Mouse (Mus musculus) heart, postnatal 0 days (tissue): ENCODE data around the gene Sbds. TPM values are rescaled to one million over a fixed set of nuclear protein-coding genes. Genes with fewer than 3 reads are reported as not detected.

Source experiments
- ATAC-seq: fragments of 200-750 bp; cut with Nextera tagmentation; 2 replicates; pipeline ENCODE4 v1.8.0; 2017; ENCODE audit warnings: low read depth, moderate number of reproducible peaks, moderate library complexity; ENCODE audit not compliant: insufficient read depth
- DNase-seq: peaks from one replicate; pipeline ENCODE4 v3.0.0-alpha.2; 2016; ENCODE audit warnings: low spot score
- H3K27ac ChIP-seq: fragments of 300-500 bp; sonication (generic); 2 replicates; pipeline ENCODE4 v1.5.1; 2014; ENCODE audit warnings: low read depth, mild to moderate bottlenecking
- H3K27me3 ChIP-seq: fragments of 300-500 bp; sonication (generic); 2 replicates; pipeline ENCODE4 v1.6.1; 2014; ENCODE audit warnings: low read length, mixed read lengths; ENCODE audit not compliant: control insufficient read depth, insufficient read depth
- H3K36me3 ChIP-seq: fragments of 300-500 bp; sonication (generic); replicated peaks from 2 replicates; pipeline ENCODE4 v1.6.1; 2014; ENCODE audit warnings: low read length, mixed read lengths; ENCODE audit not compliant: control insufficient read depth, insufficient read depth
- H3K4me1 ChIP-seq: fragments of 300-500 bp; sonication (generic); 2 replicates; pipeline ENCODE4 v1.6.1; 2014; ENCODE audit warnings: antibody characterized with exemption; ENCODE audit not compliant: control insufficient read depth, insufficient read depth
- H3K4me2 ChIP-seq: fragments of 300-500 bp; sonication (generic); 2 replicates; pipeline ENCODE4 v1.6.1; 2014; ENCODE audit warnings: low read depth, mild to moderate bottlenecking, low read length, moderate library complexity
- H3K4me3 ChIP-seq: fragments of 300-500 bp; sonication (generic); 2 replicates; pipeline ENCODE4 v1.5.1; 2014; ENCODE audit warnings: low read depth, low read length
- H3K9ac ChIP-seq: fragments of 300-500 bp; sonication (generic); replicated peaks from 2 replicates; pipeline ENCODE4 v1.6.1; 2014; ENCODE audit warnings: low read depth, low read length, mixed read lengths
- H3K9me3 ChIP-seq: fragments of 300-500 bp; sonication (generic); replicated peaks from 2 replicates; pipeline ENCODE4 v1.6.1; 2016; ENCODE audit warnings: low read length; ENCODE audit not compliant: control insufficient read depth
- CTCF ChIP-seq: IDR thresholded peaks from 2 replicates; pipeline ENCODE4 v1.5.1; 2016; ENCODE audit warnings: antibody characterized with exemption, control low read depth, low read depth
- EP300 ChIP-seq: IDR thresholded peaks from 2 replicates; pipeline ENCODE4 v1.6.1; 2016; ENCODE audit warnings: antibody characterized with exemption, low read depth
- WGBS: fragments of 180-500 bp; shearing (Covaris S2); extraction: QIAGEN DNeasy Blood & Tissue Kit; methylation state at CpG from one replicate; pipeline ENCODE4 v1.1.7; 2014; 5-methylcytosine and 5-hydroxymethylcytosine counted together
- polyA plus RNA-seq: library from polyadenylated mRNA; unstranded; fragments of >200 nt; fragmentation: Nextera tagmentation; extraction: Ambion mirVana; gene quantifications from 2 replicates; pipeline ENCODE4 v1.2.1, GENCODE M21; 2015
- total RNA-seq: library from RNA; depleted of rRNA; stranded (reverse); fragments of >200 nt; gene quantifications from 2 replicates; pipeline ENCODE4 v1.2.3, GENCODE M21; 2014; ENCODE audit warnings: low replicate concordance

Gene Sbds
- total and polyA plus RNA-seq, 2 experiments from 2014 or later, result 15.7 to 57.6 TPM

DNA sequence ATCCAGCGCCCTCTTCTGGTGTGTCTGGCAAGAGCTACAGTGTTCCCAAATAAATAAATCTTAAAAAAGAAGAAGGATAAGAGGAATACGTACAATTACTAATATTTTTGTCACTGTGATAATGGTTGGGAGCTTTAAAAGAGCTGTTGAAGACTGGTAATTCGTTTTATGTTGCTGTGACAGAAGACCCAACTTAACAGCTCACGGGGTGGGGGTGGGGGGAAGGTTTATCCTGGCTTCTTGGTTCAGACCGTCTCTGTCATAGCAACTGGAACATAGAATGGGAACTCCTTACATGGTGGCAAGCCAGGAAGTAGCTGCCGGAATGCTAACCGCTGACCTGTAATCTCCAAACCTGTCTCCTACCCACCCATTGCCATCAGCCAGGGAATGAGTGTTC lies 38.5 kb downstream of the Sbds start, which contains the start of gene Tmem248:
Gene Tmem248 (plus strand): TSS at position 301 of the 400 bp plus-strand sequence.
- H3K9ac ChIP-seq, result no peak within 1 kb of the TSS
- H3K9me3 ChIP-seq, result no peaks in the 10 kb centered on the region
- H3K27me3 ChIP-seq, result no peaks in the 10 kb centered on the region
- 72% methylated on average over 7 of the region's 7 CpGs for WGBS
- no peak within 1 kb of the TSS for H3K4me3 ChIP-seq
- peaks cover 29% of the 10 kb centered on the region for H3K36me3 ChIP-seq
- H3K4me1 ChIP-seq, result 0 out of 2 replicates have a peak, but pooled peaks cover 9% of the 10 kb centered on the region
- TF ChIP-seq EP300 (no peak), CTCF (no peak)
- no peak for DNase-seq
- H3K27ac ChIP-seq, result no peak within 1 kb of the TSS
- no peak for ATAC-seq
- H3K4me2 ChIP-seq, result no peak within 1 kb of the TSS

GRCm38 (mm10) chr5:130212956-130213355 lies 42.4 kb downstream of the Sbds start:
- no peaks in the 10 kb centered on the region for H3K4me1 ChIP-seq
- H3K9ac ChIP-seq, result no peak overlapping the region
- no peak overlapping the region for H3K4me2 ChIP-seq
- H3K27ac ChIP-seq, result no peak overlapping the region
- no peak overlapping the region for H3K4me3 ChIP-seq
- TF ChIP-seq EP300, result no peak
- TF ChIP-seq CTCF, result no peak
- no peak for ATAC-seq
- 92% methylated on average over 11 of the region's 11 CpGs for WGBS
- no peaks in the 10 kb centered on the region for H3K27me3 ChIP-seq
- H3K9me3 ChIP-seq, result no peaks in the 10 kb centered on the region
- peaks cover 62% of the 10 kb centered on the region for H3K36me3 ChIP-seq
- DNase-seq, result no peak

- Histone ChIP-seq H3K27ac (no peak overlapping the region), H3K4me1 (no peaks in the 10 kb centered on the region), H3K27me3 (no peaks in the 10 kb centered on the region), H3K4me2 (no peak overlapping the region), H3K9ac (no peak overlapping the region), H3K4me3 (no peak overlapping the region), H3K36me3 (peaks cover 57% of the 10 kb centered on the region), H3K9me3 (no peaks in the 10 kb centered on the region)
- ATAC-seq (no peak), DNase-seq (no peak)
- TF ChIP-seq CTCF, result no peak
- TF ChIP-seq EP300, result no peak
- 90% methylated on average over 4 of the region's 4 CpGs for WGBS
Observed at GRCm38 (mm10) chr5:130207299-130207698, 48.0 kb downstream of the Sbds start.

- Histone ChIP-seq H3K4me1 (no peaks in the 10 kb centered on the region), H3K9me3 (no peaks in the 10 kb centered on the region), H3K4me2 (no peak overlapping the region), H3K9ac (no peak overlapping the region), H3K4me3 (no peak overlapping the region), H3K27ac (no peak overlapping the region), H3K36me3 (peaks cover 53% of the 10 kb centered on the region), H3K27me3 (no peaks in the 10 kb centered on the region)
- no peak for DNase-seq
- 89% methylated on average over 3 of the region's 3 CpGs for WGBS
- ATAC-seq, result no peak
- TF ChIP-seq CTCF (no peak), EP300 (no peak)
Observed at GRCm38 (mm10) chr5:130205441-130206023, 49.8 kb downstream of the Sbds start.

DNA sequence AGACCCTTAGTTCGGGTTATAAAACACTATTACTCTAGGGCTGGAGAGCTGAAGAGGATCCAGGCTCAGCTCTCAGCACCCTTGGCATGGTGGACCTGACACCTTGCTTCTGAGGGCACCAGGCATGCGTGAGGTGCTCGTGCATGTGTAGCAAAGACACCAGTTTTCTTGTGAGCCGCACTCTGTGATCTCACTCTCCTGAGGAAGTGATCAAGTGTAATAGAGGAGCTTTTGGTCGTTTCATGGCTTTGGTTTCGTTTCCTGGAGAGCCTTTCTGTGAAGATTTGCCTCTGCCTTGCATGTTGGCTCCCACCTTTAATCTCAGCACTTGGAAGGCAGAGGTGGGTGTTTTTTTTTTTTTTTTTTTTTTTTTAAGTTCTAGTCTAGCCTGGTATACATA lies 50.8 kb downstream of the Sbds start:
- DNase-seq (no peak), ATAC-seq (no peak)
- H3K9ac ChIP-seq, result no peak overlapping the region
- H3K4me3 ChIP-seq, result no peak overlapping the region
- no peak overlapping the region for H3K4me2 ChIP-seq
- no peaks in the 10 kb centered on the region for H3K4me1 ChIP-seq
- TF ChIP-seq CTCF (no peak), EP300 (no peak)
- no peaks in the 10 kb centered on the region for H3K27me3 ChIP-seq
- WGBS, result 81% methylated on average over 6 of the region's 6 CpGs
- no peaks in the 10 kb centered on the region for H3K9me3 ChIP-seq
- peaks cover 51% of the 10 kb centered on the region for H3K36me3 ChIP-seq
- no peak overlapping the region for H3K27ac ChIP-seq

DNA sequence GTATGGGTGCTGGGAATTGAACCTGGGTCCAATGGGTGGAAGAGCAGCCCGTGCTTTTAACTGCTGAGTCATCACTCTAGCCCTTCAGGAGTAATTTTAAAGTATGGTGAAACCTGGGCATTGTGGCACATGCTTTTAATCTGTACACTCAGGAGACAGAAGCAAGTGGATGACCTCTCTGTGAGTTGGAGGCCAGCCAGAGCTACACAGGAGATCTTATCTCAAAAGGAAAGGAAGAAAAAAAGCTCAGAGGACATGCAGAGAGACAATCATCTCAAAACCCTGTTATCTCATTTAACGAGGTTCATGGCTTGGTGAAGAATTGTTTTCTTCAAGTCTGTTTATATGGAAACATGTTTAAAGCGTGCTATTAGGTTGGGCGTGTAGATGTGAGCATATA lies 51.4 kb downstream of the Sbds start:
- Histone ChIP-seq H3K4me3 (no peak overlapping the region), H3K9me3 (no peaks in the 10 kb centered on the region), H3K27ac (no peak overlapping the region), H3K9ac (no peak overlapping the region), H3K4me2 (no peak overlapping the region), H3K36me3 (peaks cover 48% of the 10 kb centered on the region), H3K4me1 (no peaks in the 10 kb centered on the region), H3K27me3 (no peaks in the 10 kb centered on the region)
- ATAC-seq, result no peak
- no peak for DNase-seq
- 68% methylated on average over 4 of the region's 4 CpGs for WGBS
- TF ChIP-seq CTCF (no peak), EP300 (no peak)
